Mouse (Mus musculus) layer of hippocampus, adult 18-20 months (tissue): ENCODE measurements at regions not wholly inside any gene's neighbourhood (a gene's known extent, or its start where the extent isn't known, plus 50 kb on each side); places are given as distances from the start of the nearest gene placed in this dataset.

ENCODE experiments used
- DNase-seq, 2 experiments: peaks; one replicate each; pipeline ENCODE4 v3.0.0; 2022; ENCODE audit warnings: low spot score in 2 of 2

DNA sequence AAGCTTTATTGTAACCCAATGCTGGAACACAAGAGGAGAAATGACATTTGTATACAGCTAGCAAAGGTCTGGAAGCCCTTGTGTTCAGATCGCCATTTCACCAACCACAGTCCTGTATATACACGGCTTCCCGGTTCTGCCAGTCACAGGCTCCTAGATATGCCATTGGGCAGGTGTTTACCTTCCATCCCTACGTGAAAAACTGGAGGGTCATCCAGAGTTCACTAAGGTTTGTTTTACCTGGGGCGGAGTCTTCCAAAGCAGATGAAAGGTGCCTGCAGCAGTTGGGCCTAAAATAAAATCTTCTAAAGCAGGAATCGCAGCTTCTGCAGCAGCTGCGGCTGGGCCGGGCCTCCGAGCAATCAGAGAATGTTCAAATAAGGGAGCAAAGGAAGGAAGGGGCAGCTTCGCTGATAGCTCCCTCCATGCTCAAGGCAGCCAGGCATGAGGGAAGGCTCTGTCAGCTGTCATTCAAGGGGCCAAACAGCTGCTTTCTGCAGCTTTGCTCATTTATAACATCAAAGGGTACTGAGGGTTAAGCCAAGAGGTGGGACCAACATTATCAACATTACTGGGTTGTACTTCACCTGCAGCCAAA, 81.7 kb upstream of the Hmga2 start:
- DNase-seq: no peak

DNA sequence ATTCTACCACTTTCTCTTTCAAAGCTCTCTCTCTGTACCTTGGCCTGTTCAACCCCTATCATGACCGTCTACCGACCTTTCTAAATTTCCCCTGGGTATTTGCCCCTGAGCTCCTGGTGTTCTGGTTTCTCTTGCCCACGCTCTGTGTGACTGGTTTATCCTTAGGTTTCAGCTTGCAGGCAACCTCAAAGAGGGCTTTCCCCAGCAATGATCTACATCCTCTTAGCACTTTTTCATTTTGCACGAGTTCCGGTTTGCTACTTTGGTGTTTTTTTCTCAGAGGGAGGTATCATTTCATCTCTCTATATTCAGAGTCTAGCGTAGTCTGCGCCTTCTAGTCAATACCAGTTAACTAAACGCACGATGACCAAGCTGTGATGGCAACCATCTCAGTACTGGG, 79.8 kb upstream of the Hmga2 start:
- DNase-seq: no peak

DNA sequence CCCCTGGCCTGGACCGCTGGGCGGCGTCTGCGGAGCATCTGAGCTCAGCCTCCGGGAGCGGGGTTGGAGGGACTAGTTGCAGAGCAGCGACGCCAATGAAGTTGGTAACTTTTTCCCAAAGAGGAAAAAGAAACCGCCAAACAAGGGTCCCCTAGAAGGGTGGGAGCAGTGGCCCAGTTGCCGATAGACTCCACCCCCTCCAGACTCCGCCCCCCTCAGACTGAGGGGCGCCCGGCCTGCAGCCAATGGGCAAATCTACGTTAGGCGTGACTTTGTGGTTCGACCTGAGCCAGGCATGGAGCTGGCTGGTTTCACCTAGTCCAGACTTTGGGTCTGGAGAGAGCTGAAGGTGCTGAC, 76.8 kb upstream of the Hmga2 start:
- no peak for DNase-seq

DNA sequence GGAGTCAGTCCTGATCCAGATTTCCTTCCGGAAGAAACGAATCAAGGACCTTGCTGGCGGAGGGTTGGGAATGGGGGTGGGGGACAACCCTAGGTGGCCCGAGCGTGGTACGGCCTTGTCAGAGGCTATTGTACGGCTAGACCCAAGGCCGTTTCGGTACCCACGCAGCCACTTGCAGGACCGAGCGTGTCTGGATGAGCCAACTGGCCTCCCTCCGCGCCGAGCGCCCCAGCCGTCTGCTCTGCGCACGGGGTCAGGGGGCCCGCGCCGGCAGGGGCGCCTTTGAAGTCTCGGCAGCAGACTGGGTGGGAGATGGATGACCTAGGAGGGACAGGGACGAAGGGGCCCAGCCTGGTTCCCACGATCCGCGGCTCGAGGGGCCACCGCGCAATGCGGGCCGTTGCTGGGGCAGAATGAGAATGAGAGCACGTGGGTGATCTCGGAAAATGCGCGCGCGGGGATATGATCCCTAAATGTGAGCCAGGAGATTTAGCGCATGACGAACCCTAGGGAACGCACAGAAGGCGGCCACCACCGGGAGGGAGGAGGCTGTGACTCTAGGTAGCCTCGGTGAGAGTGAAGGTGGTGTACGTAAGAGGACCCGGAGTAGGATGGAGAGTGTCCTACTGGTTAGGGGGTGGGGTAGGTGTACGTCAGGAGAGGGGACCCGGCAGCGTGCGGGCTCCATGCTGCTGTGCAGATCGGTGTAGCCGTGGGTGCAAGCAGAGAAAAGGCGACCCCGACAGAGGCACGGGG, 76.2 kb upstream of the Hmga2 start:
- no peak for DNase-seq

DNA sequence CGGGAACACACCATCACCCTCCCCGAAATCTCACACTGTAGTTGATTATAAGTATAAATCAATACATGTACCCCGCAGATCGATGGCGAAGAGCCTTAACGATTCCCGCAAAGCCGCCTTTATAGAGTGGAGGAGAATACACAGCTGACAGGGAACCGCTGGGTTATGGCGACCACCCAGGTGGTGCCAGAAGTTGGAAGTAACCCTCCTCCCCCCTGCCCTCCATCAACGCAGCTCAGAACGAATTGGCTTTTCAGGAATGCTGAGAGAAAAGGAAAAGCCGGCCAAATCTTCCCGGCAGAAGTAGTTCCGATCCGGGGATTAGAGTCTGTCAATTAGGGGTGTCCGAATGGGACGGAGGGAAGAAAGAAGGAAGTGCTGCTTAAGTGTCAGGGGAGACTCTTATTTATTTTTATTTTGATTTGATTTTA, 75.6 kb upstream of the Hmga2 start:
- DNase-seq: no peak

DNA sequence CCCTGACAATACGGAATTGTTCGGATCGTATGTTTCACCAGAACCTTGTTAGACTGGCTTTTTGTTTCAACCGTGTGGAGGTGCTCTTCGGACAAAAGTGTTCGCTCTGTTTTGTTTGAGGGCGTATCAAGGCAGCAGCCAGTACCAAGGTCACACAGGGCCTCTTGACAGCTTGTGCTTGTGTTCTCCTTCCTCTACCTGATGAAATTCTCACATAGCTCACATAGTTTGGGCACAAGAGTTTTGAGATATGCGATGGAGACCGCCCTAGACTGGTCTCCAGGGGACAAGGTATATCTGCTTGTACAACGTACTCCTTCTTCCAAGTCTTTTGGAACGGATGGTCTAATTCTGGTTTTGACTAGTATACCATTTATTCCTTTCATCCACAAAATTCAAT, 70.9 kb upstream of the Hmga2 start:
- no peak for DNase-seq

DNA sequence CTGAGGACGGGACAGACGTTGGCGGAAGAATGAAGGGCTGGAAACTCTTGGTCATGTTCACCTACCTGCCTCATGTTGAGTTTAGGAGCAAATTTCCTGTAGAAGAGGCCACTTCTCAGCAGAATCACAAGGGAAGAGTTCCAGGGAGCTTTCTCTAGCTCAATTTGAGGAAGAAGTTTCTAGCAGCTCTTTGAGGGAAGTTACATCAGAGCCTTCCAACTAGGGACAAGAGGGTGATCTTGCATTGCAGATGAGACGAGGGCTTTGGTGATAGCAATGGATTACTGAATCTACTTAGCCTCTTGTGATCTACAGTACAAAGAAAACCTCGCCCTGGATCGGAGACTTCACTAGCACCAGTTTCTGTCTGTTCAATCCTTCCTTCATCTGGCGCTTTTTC, 65.3 kb upstream of the Hmga2 start:
- no peak for DNase-seq

DNA sequence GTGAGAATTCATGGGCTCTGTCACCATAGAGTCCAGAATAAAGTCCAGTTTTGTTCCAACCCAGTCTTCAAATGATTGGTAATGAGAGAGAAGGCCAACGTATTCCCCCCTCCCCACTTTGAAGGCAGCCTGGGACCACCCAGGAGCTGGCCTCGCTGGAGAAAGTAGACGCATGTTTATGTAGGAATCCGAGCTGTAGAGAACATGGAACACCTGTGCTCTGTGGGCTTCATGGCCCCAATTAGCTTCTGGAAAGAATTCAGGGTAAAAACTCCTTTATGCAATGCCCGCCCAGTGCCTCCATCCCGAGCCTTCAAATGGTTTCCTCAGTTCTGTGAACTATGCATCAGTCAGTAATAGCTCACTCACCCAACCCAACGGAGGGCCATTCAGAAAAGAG, 62.3 kb upstream of the Hmga2 start:
- DNase-seq: no peak

DNA sequence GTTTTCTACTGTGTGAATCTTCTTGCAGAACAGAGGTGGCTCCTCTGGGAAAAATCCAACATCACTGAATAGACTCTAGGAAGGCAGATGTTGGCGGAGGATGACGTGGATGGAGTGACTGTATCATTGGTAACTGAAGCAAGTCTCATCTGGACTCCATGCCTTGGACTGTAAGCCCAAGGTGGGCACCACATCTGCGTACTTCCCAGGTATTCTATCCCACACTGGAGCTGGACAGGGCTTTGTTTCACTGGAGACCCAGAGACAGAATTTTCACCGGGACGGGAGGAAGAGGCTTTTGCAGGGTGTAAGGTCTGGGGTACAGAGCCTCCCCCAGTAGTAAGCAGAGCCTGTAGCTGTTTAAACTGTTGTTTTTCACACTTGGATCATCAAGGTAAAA, 52.1 kb upstream of the Hmga2 start:
- no peak for DNase-seq

DNA sequence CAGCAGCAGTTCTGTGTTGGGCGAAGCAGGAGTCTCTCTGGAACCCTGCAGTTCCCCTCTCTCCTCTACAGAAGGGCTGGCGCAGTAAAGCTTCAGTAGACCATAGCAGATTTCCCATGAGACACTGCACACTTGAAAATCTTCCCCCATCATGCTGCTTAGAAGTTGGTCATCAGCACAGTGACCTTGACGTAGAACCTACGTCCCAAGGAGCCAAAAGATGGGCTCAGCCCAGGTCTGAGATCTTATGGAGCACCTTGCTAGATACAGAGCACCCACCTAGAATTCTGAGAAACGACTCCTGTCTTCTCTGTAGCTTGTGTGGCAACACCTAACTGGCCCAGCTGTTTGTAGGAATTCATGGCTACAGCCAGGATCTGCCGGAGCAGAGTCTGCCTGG, 51.7 kb upstream of the Hmga2 start:
- no peak for DNase-seq

DNA sequence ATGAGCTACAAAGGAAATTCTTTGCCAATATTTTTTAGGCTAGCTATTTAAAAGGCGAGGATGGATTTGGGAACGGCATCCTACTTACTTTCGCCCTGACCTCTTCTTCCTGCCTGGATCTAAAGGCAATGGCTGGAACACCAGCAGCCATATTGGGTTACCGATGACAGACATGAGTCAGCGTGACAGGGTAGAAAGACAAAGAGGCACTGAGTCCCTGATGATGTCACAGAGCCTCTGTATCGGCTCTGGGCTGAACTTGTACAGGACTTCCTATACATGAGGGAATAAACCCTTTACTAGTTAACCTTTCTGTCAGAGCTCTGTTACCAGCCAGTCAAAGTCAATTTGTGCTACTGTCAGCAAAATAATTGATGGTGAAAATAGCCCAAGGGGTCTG, 50.7 kb upstream of the Hmga2 start:
- DNase-seq: no peak
